Mouse (Mus musculus) C2C12 (cell line): Measurements from ENCODE around the gene Satb2. TPM values are rescaled to one million over a fixed set of nuclear protein-coding genes. Genes with fewer than 3 reads are reported as not detected.

Source experiments
- H3K27me3 ChIP-seq: one replicate; pipeline ENCODE4 v1.6.1; 2011; ENCODE audit not compliant: control insufficient read depth, insufficient read depth, insufficient read length
- H3K36me3 ChIP-seq: one replicate; pipeline ENCODE4 v1.6.1; 2011; ENCODE audit not compliant: control insufficient read depth, insufficient read depth
- H3K4me3 ChIP-seq: one replicate; pipeline ENCODE4 v1.5.1; 2011; ENCODE audit warnings: mild to moderate bottlenecking, control low read depth; ENCODE audit not compliant: poor library complexity, insufficient read depth, severe bottlenecking
- H3K79me2 ChIP-seq: one replicate; pipeline ENCODE4 v1.6.1; 2011; ENCODE audit not compliant: control insufficient read depth, insufficient read depth
- H3K79me3 ChIP-seq: one replicate; pipeline ENCODE4 v1.6.1; 2011; ENCODE audit warnings: low read depth, control low read depth
- H3ac ChIP-seq: one replicate; pipeline ENCODE3; 2011; ENCODE audit warnings: low read depth; ENCODE audit not compliant: control insufficient read depth, insufficient read length
- CEBPB ChIP-seq: IDR thresholded peaks from one replicate; pipeline ENCODE4 v1.6.1; 2011; ENCODE audit warnings: low read depth, mild to moderate bottlenecking, control low read depth, moderate library complexity
- CTCF ChIP-seq: IDR thresholded peaks from one replicate; pipeline ENCODE4 v1.5.1; 2011; ENCODE audit not compliant: control insufficient read depth, insufficient read depth, insufficient read length
- FOSL1 ChIP-seq: IDR thresholded peaks from one replicate; pipeline ENCODE4 v1.8.0; 2011; ENCODE audit warnings: mild to moderate bottlenecking, low read length; ENCODE audit not compliant: poor library complexity, insufficient read depth, severe bottlenecking
- MAX ChIP-seq: IDR thresholded peaks from one replicate; pipeline ENCODE4 v1.6.1; 2011; ENCODE audit warnings: mild to moderate bottlenecking, control low read depth
- MYOD1 ChIP-seq: IDR thresholded peaks from one replicate; pipeline ENCODE4 v1.6.1; 2011; ENCODE audit warnings: low read depth; ENCODE audit not compliant: control insufficient read depth, insufficient read length
- MYOG ChIP-seq: IDR thresholded peaks from one replicate; pipeline ENCODE4 v1.6.1; 2011; ENCODE audit not compliant: control insufficient read depth, insufficient read length; ENCODE audit errors: extremely low read depth
- USF1 ChIP-seq: IDR thresholded peaks from one replicate; pipeline ENCODE4 v1.6.1; 2011; ENCODE audit warnings: low read depth, mild to moderate bottlenecking, control low read depth, moderate library complexity
- polyA plus RNA-seq: library from polyadenylated mRNA; unstranded; fragments of >200 nt; fragmentation: generic; extraction: Trizol; gene quantifications from one replicate; pipeline ENCODE4 v1.2.1, GENCODE M21; 2012; ENCODE audit warnings: missing spikeins

The Satb2 gene
- polyA plus RNA-seq, 1 experiment = 2.7 TPM

- H3K36me3 ChIP-seq = no peaks in the 10 kb centered on the region
- no peak for TF ChIP-seq USF1
- TF ChIP-seq MYOG = no peak
- TF ChIP-seq CEBPB = no peak
- TF ChIP-seq MAX = no peak
- TF ChIP-seq MYOD1 = no peak
- TF ChIP-seq CTCF = no peak
- no peak for TF ChIP-seq FOSL1
- H3K79me3 ChIP-seq = no peaks in the 10 kb centered on the region
- no peaks in the 10 kb centered on the region for H3K27me3 ChIP-seq
- H3K79me2 ChIP-seq = no peaks in the 10 kb centered on the region
- H3ac ChIP-seq = no peak overlapping the region
- H3K4me3 ChIP-seq = no peak overlapping the region
These were observed 164.9 kb downstream of the Satb2 start for GRCm38 (mm10) chr1:56813506-56813905.

GRCm38 (mm10) chr1:56812961-56813360 lies 165.5 kb downstream of the Satb2 start:
- no peaks in the 10 kb centered on the region for H3K79me3 ChIP-seq
- no peaks in the 10 kb centered on the region for H3K27me3 ChIP-seq
- H3K4me3 ChIP-seq = no peak overlapping the region
- no peaks in the 10 kb centered on the region for H3K36me3 ChIP-seq
- no peak overlapping the region for H3ac ChIP-seq
- no peaks in the 10 kb centered on the region for H3K79me2 ChIP-seq
- TF ChIP-seq FOSL1 (no peak), CTCF (no peak), MYOG (no peak), USF1 (no peak), MYOD1 (no peak), MAX (no peak), CEBPB (no peak)

- peaks cover 6% of the 10 kb centered on the region for H3K36me3 ChIP-seq
- H3K79me3 ChIP-seq = no peaks in the 10 kb centered on the region
- no peak for TF ChIP-seq MYOG
- TF ChIP-seq MYOD1 = no peak
- TF ChIP-seq MAX = no peak
- TF ChIP-seq CTCF = no peak
- TF ChIP-seq USF1 = no peak
- TF ChIP-seq CEBPB = no peak
- TF ChIP-seq FOSL1 = no peak
- H3ac ChIP-seq = no peak overlapping the region
- H3K79me2 ChIP-seq = no peaks in the 10 kb centered on the region
- H3K4me3 ChIP-seq = no peak overlapping the region
- no peaks in the 10 kb centered on the region for H3K27me3 ChIP-seq
These were observed 167.0 kb downstream of the Satb2 start for GRCm38 (mm10) chr1:56811486-56811885.

GRCm38 (mm10) chr1:56806006-56806405 lies 172.4 kb downstream of the Satb2 start:
- Histone ChIP-seq H3K4me3 (no peak overlapping the region), H3K27me3 (no peaks in the 10 kb centered on the region), H3ac (no peak overlapping the region), H3K79me3 (no peaks in the 10 kb centered on the region), H3K36me3 (peaks cover 6% of the 10 kb centered on the region), H3K79me2 (no peaks in the 10 kb centered on the region)
- TF ChIP-seq MYOG = no peak
- TF ChIP-seq MAX = no peak
- no peak for TF ChIP-seq CEBPB
- TF ChIP-seq CTCF = no peak
- no peak for TF ChIP-seq USF1
- TF ChIP-seq MYOD1 = no peak
- TF ChIP-seq FOSL1 = no peak

GRCm38 (mm10) chr1:56800611-56801010 lies 177.8 kb downstream of the Satb2 start:
- no peak overlapping the region for H3ac ChIP-seq
- H3K27me3 ChIP-seq = no peaks in the 10 kb centered on the region
- TF ChIP-seq CEBPB (no peak), FOSL1 (no peak), MAX (no peak), CTCF (no peak), USF1 (no peak)
- no peak overlapping the region for H3K4me3 ChIP-seq
- H3K79me3 ChIP-seq = no peaks in the 10 kb centered on the region
- H3K36me3 ChIP-seq = peaks cover 11% of the 10 kb centered on the region
- no peaks in the 10 kb centered on the region for H3K79me2 ChIP-seq

- H3ac ChIP-seq = no peak overlapping the region
- H3K79me2 ChIP-seq = no peaks in the 10 kb centered on the region
- no peak for TF ChIP-seq MYOG
- TF ChIP-seq MAX = no peak
- TF ChIP-seq FOSL1 = no peak
- TF ChIP-seq MYOD1 = no peak
- TF ChIP-seq CTCF = no peak
- peaks cover 20% of the 10 kb centered on the region for H3K36me3 ChIP-seq
- H3K27me3 ChIP-seq = no peaks in the 10 kb centered on the region
- no peaks in the 10 kb centered on the region for H3K79me3 ChIP-seq
- H3K4me3 ChIP-seq = no peak overlapping the region
These were observed 183.3 kb downstream of the Satb2 start for GRCm38 (mm10) chr1:56795016-56795608.
